Mouse (Mus musculus) neural tube, postnatal 0 days (tissue): ENCODE results near the gene B2m. TPM values are rescaled to one million over a fixed set of nuclear protein-coding genes. Genes with fewer than 3 reads are reported as not detected.

Experiments used
- polyA plus RNA-seq: library from polyadenylated mRNA; unstranded; fragments of >200 nt; fragmentation: Nextera tagmentation; extraction: Ambion mirVana; gene quantifications from 2 replicates; pipeline ENCODE4 v1.2.1, GENCODE M21; 2015

B2m gene
- 208 and 236 TPM in 2 replicates for polyA plus RNA-seq

DNA sequence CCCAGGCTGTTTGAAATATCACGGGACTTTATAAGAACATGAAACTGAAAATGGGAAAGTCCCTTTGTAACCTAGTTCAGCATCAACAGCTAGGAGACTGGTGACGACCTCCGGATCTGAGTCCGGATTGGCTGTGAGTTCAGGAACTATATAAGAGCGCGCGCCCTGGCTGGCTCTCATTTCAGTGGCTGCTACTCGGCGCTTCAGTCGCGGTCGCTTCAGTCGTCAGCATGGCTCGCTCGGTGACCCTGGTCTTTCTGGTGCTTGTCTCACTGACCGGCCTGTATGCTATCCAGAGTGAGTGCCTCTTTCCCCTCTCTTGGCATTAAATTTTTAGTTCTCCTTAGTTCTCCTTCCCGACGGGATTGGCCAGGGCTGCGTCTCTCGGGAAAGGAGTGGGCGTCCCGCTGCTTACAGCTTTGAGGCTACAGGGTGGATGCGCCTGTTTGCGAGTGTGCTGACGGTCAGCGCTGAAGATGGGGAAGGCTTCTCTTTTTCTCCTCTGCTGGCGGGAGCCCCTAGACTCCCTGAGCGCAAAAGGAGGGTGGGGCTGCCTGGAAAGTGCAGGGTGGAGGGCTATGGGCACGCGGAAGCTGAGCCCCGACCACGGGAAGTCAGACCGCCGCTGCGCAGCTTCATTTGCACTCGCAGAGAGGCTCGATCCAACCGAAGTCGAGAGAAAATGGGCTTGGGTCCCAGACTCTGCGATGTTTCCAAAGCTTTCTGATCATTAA is at the start of gene B2m:
TSS of gene B2m (plus strand) at position 179 of the 734 bp plus-strand sequence.

DNA sequence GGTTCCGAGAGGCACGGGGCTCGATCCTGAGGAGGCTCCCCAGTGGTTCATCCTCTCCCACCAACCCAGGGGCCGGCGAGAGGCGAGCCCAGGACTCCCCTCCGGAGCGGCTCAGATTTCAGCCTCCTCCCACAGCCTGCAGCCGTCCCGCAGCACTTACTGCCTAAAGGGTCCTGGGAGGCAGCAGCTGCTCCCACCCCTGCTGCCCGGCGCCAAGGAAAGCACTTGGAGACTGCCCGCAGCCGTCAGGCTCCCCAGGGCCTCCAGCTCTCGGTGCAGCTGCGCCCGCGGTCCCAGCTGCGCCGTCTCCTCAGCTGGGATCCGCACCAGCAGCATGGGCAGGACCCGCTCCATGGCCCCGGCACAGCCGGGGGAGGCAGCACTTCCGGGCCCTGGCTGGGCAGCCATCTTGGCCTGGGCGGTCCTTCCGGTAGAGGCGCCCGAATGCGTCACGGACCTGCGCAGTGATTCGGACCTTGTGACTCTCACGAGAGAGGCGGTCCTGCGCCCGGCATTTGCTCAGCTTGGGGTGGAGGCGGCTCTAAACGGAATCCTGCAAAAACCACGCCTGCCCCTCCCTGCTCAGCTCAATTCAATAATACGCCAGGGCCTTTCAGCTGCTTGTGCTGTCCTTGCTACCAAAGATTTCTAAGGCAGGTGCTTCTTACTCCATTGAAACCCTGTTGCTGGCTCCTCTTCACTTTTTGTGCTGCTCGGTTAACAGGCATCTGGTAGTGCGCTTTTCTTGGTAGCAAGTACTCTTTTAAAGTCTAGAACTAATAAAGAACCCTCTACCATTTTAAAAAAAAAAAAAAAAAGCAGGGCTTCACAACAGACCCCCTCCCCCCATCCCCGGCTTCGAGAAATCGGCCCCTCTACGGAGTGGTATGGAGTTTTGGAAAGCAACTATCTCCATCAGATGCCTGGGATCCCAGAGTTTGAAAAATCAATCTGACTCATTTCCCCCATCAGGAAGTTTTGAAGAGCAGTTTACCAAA is 29.2 kb upstream of the B2m start, which contains the start of gene Spg11:
TSS of gene Spg11 (minus strand) at position 426 of the 998 bp plus-strand sequence.

GRCm38 (mm10) chr2:122160680-122161079 is 13.2 kb downstream of the B2m start, which contains the start of gene Trim69:
Gene Trim69 (plus strand): TSS chr2:122160700.

GRCm38 (mm10) chr2:122186106-122186505 is 38.6 kb downstream of the B2m start, which contains the start of the genes Patl2 and Terb2:
Gene Patl2 (minus strand): TSS chr2:122186189.
Gene Terb2 (plus strand): TSS chr2:122186272.

Other genes starting within 250 kb of the B2m start
- gene Ctdspl2, start 191.7 kb upstream of the B2m start, polyA plus RNA-seq: 26.0 and 28.9 TPM in 2 replicates
- gene Mageb3, start 191.6 kb upstream of the B2m start, polyA plus RNA-seq: 0.25 and 0.34 TPM in 2 replicates
- 13.6 and 13.7 TPM in 2 replicates for gene Eif3j1, start 119.1 kb upstream of the B2m start, polyA plus RNA-seq
- 4.3 and 5.4 TPM in 2 replicates for gene Spg11, start 29.3 kb upstream of the B2m start, polyA plus RNA-seq
- gene Trim69, start 13.0 kb downstream of the B2m start, polyA plus RNA-seq: not detected in 2 replicates
- gene Patl2, start 38.5 kb downstream of the B2m start, polyA plus RNA-seq: 0.08 TPM in 1 of 2 replicates, not detected in the other
- not detected in 2 replicates for gene Terb2, start 38.6 kb downstream of the B2m start, polyA plus RNA-seq
- 25.7 and 26.1 TPM in 2 replicates for gene Sord, start 87.1 kb downstream of the B2m start, polyA plus RNA-seq
- gene Duox2, start 150.8 kb downstream of the B2m start, polyA plus RNA-seq: 0.04 and 0.12 TPM in 2 replicates
- gene Duoxa2, start 151.2 kb downstream of the B2m start, polyA plus RNA-seq: 0.45 and 0.84 TPM in 2 replicates
- gene Duoxa1, start 166.0 kb downstream of the B2m start, polyA plus RNA-seq: 0.13 and 0.25 TPM in 2 replicates
- gene Duox1, start 168.0 kb downstream of the B2m start, polyA plus RNA-seq: 0.15 and 0.24 TPM in 2 replicates
- gene Shf, start 221.5 kb downstream of the B2m start, polyA plus RNA-seq: 11.9 and 15.4 TPM in 2 replicates